Mouse (Mus musculus) limb, embryonic 13.5 days (tissue): ENCODE measurements around the gene Olfr1315-ps1. TPM values are rescaled to one million over a fixed set of nuclear protein-coding genes. Genes with fewer than 3 reads are reported as not detected.

Experiments
- ATAC-seq: fragments of 200-750 bp; cut with Nextera tagmentation; 2 replicates; pipeline ENCODE4 v1.8.0; 2017; ENCODE audit warnings: low read depth, moderate number of reproducible peaks, moderate TSS enrichment; ENCODE audit not compliant: low FRiP score
- H3K27ac ChIP-seq: fragments of 300-500 bp; sonication (generic); 2 replicates; pipeline ENCODE4 v1.5.1; 2015; ENCODE audit warnings: inconsistent platforms, mild to moderate bottlenecking, moderate library complexity
- H3K27me3 ChIP-seq: fragments of 300-500 bp; sonication (generic); 2 replicates; pipeline ENCODE4 v1.6.1; 2015; ENCODE audit warnings: mild to moderate bottlenecking, inconsistent platforms
- H3K36me3 ChIP-seq: fragments of 300-500 bp; sonication (generic); 2 replicates; pipeline ENCODE4 v1.6.1; 2015; ENCODE audit warnings: inconsistent platforms, mild to moderate bottlenecking, moderate library complexity
- H3K4me1 ChIP-seq: fragments of 300-500 bp; sonication (generic); 2 replicates; pipeline ENCODE4 v1.6.1; 2015; ENCODE audit warnings: inconsistent platforms
- H3K4me2 ChIP-seq: fragments of 300-500 bp; sonication (generic); replicated peaks from 2 replicates; pipeline ENCODE4 v1.6.1; 2015; ENCODE audit warnings: inconsistent platforms, mild to moderate bottlenecking, moderate library complexity
- H3K4me3 ChIP-seq: fragments of 300-500 bp; sonication (generic); 2 replicates; pipeline ENCODE4 v1.5.1; 2015; ENCODE audit warnings: moderate library complexity, mild to moderate bottlenecking, inconsistent platforms
- H3K9ac ChIP-seq: fragments of 300-500 bp; sonication (generic); 2 replicates; pipeline ENCODE4 v1.6.1; 2015; ENCODE audit warnings: mild to moderate bottlenecking, inconsistent platforms
- H3K9me3 ChIP-seq: fragments of 300-500 bp; sonication (generic); 2 replicates; pipeline ENCODE4 v1.6.1; 2016; ENCODE audit warnings: inconsistent platforms
- WGBS: fragments of 180-500 bp; shearing (Covaris S2); methylation state at CpG from one replicate; pipeline ENCODE4 v1.1.7; 2015; 5-methylcytosine and 5-hydroxymethylcytosine counted together
- polyA plus RNA-seq: library from polyadenylated mRNA; unstranded; fragments of >200 nt; fragmentation: Nextera tagmentation; extraction: Ambion mirVana; gene quantifications from 2 replicates; pipeline ENCODE4 v1.2.1, GENCODE M21; 2015

Gene Olfr1315-ps1
- polyA plus RNA-seq, result not detected in 2 replicates

- Histone ChIP-seq H3K27me3 (no peaks in the 10 kb centered on the region), H3K36me3 (no peaks in the 10 kb centered on the region), H3K27ac (no peak within 1 kb of the TSS), H3K9ac (no peak within 1 kb of the TSS), H3K9me3 (no peaks in the 10 kb centered on the region), H3K4me3 (no peak within 1 kb of the TSS), H3K4me2 (no peak within 1 kb of the TSS), H3K4me1 (no peaks in the 10 kb centered on the region)
- no peak for ATAC-seq
- 73% methylated on average over 1 of the region's 1 CpGs for WGBS
These were observed at the start of gene Olfr1315-ps1 for GRCm38 (mm10) chr2:112115340-112115739. Olfr1315-ps1 (minus strand) TSS chr2:112115440.

GRCm38 (mm10) chr2:112153898-112154297 lies 38.7 kb upstream of the Olfr1315-ps1 start, which contains the start of gene Olfr1318:
Olfr1318 (plus strand) TSS chr2:112154198.
- Histone ChIP-seq H3K4me1 (no peaks in the 10 kb centered on the region), H3K36me3 (no peaks in the 10 kb centered on the region), H3K27ac (no peak within 1 kb of the TSS), H3K4me3 (no peak within 1 kb of the TSS), H3K27me3 (no peaks in the 10 kb centered on the region), H3K4me2 (no peak within 1 kb of the TSS), H3K9ac (no peak within 1 kb of the TSS), H3K9me3 (no peaks in the 10 kb centered on the region)
- no peak for ATAC-seq

- no peak within 1 kb of the TSS for H3K27ac ChIP-seq
- no peak for ATAC-seq
These were observed 24.8 kb upstream of the Olfr1315-ps1 start, which contains the start of gene Olfr1317 for GRCm38 (mm10) chr2:112140029-112140428. Olfr1317 (plus strand) TSS chr2:112140329.

GRCm38 (mm10) chr2:112134877-112135276 lies 19.6 kb upstream of the Olfr1315-ps1 start, which contains the start of gene Olfr1316:
Olfr1316 (minus strand) TSS chr2:112134977.
- no peaks in the 10 kb centered on the region for H3K9me3 ChIP-seq

More at GRCm38 (mm10) chr2:112140029-112140428, 24.8 kb upstream of the Olfr1315-ps1 start, which contains the start of gene Olfr1317:
- Histone ChIP-seq H3K27me3 (no peaks in the 10 kb centered on the region), H3K9me3 (no peaks in the 10 kb centered on the region), H3K9ac (no peak within 1 kb of the TSS), H3K4me2 (no peak within 1 kb of the TSS), H3K36me3 (no peaks in the 10 kb centered on the region), H3K4me3 (no peak within 1 kb of the TSS), H3K4me1 (no peaks in the 10 kb centered on the region)
- 71% methylated on average over 2 of the region's 2 CpGs for WGBS

GRCm38 (mm10) chr2:112096681-112097080 lies 18.6 kb downstream of the Olfr1315-ps1 start, which contains the start of gene Olfr1314:
Olfr1314 (minus strand) TSS chr2:112096781.
- Histone ChIP-seq H3K27me3 (no peaks in the 10 kb centered on the region), H3K27ac (no peak within 1 kb of the TSS), H3K4me1 (no peaks in the 10 kb centered on the region), H3K9me3 (no peaks in the 10 kb centered on the region), H3K4me3 (no peak within 1 kb of the TSS), H3K36me3 (no peaks in the 10 kb centered on the region), H3K4me2 (no peak within 1 kb of the TSS), H3K9ac (no peak within 1 kb of the TSS)
- no peak for ATAC-seq

More at GRCm38 (mm10) chr2:112134877-112135276, 19.6 kb upstream of the Olfr1315-ps1 start, which contains the start of gene Olfr1316:
- ATAC-seq, result no peak
- Histone ChIP-seq H3K4me2 (no peak within 1 kb of the TSS), H3K27me3 (no peaks in the 10 kb centered on the region), H3K4me3 (no peak within 1 kb of the TSS), H3K36me3 (no peaks in the 10 kb centered on the region), H3K9ac (no peak within 1 kb of the TSS), H3K4me1 (no peaks in the 10 kb centered on the region), H3K27ac (no peak within 1 kb of the TSS)
- 89% methylated on average over 2 of the region's 2 CpGs for WGBS

- Histone ChIP-seq H3K27ac (no peak within 1 kb of the TSS), H3K4me2 (no peak within 1 kb of the TSS), H3K4me3 (no peak within 1 kb of the TSS), H3K36me3 (no peaks in the 10 kb centered on the region), H3K27me3 (no peaks in the 10 kb centered on the region), H3K4me1 (no peaks in the 10 kb centered on the region), H3K9me3 (no peaks in the 10 kb centered on the region), H3K9ac (no peak within 1 kb of the TSS)
- ATAC-seq, result no peak
These were observed 37.5 kb downstream of the Olfr1315-ps1 start, which contains the start of gene Olfr1313 for GRCm38 (mm10) chr2:112077743-112078142. Olfr1313 (minus strand) TSS chr2:112077843.

Other genes starting within 250 kb of the Olfr1315-ps1 start
- not detected in 2 replicates for gene Olfr1305, start 238.3 kb downstream of the Olfr1315-ps1 start, polyA plus RNA-seq
- not detected in 2 replicates for gene Olfr1306, start 199.2 kb downstream of the Olfr1315-ps1 start, polyA plus RNA-seq
- gene Olfr1307, start 166.0 kb downstream of the Olfr1315-ps1 start, polyA plus RNA-seq, result 0.01 TPM in 1 of 2 replicates, not detected in the other
- not detected in 2 replicates for gene Olfr1308, start 150.5 kb downstream of the Olfr1315-ps1 start, polyA plus RNA-seq
- not detected in 2 replicates for gene Olfr1309, start 125.2 kb downstream of the Olfr1315-ps1 start, polyA plus RNA-seq
- gene Olfr1310, start 102.7 kb downstream of the Olfr1315-ps1 start, polyA plus RNA-seq, result not detected in 2 replicates
- gene Olfr1311, start 91.0 kb downstream of the Olfr1315-ps1 start, polyA plus RNA-seq, result not detected in 2 replicates
- gene Olfr1312, start 65.2 kb downstream of the Olfr1315-ps1 start, polyA plus RNA-seq, result not detected in 2 replicates
- gene Olfr1313, start 37.6 kb downstream of the Olfr1315-ps1 start, polyA plus RNA-seq, result not detected in 2 replicates
- not detected in 2 replicates for gene Olfr1314, start 18.7 kb downstream of the Olfr1315-ps1 start, polyA plus RNA-seq
- not detected in 2 replicates for gene Olfr1316, start 19.5 kb upstream of the Olfr1315-ps1 start, polyA plus RNA-seq
- not detected in 2 replicates for gene Olfr1317, start 24.9 kb upstream of the Olfr1315-ps1 start, polyA plus RNA-seq
- gene Olfr1318, start 38.8 kb upstream of the Olfr1315-ps1 start, polyA plus RNA-seq, result 0.08 TPM in 1 of 2 replicates, not detected in the other
- gene Lpcat4, start 124.0 kb upstream of the Olfr1315-ps1 start, polyA plus RNA-seq, result 15.2 and 18.4 TPM in 2 replicates
- not detected in 2 replicates for gene Nutm1, start 143.9 kb upstream of the Olfr1315-ps1 start, polyA plus RNA-seq
- gene Nop10, start 146.5 kb upstream of the Olfr1315-ps1 start, polyA plus RNA-seq, result 189 and 193 TPM in 2 replicates
- gene Slc12a6, start 150.4 kb upstream of the Olfr1315-ps1 start, polyA plus RNA-seq, result 9.2 and 9.5 TPM in 2 replicates
- not detected in 2 replicates for gene Gm21985, start 150.9 kb upstream of the Olfr1315-ps1 start, polyA plus RNA-seq